In the genomic region with DNA sequence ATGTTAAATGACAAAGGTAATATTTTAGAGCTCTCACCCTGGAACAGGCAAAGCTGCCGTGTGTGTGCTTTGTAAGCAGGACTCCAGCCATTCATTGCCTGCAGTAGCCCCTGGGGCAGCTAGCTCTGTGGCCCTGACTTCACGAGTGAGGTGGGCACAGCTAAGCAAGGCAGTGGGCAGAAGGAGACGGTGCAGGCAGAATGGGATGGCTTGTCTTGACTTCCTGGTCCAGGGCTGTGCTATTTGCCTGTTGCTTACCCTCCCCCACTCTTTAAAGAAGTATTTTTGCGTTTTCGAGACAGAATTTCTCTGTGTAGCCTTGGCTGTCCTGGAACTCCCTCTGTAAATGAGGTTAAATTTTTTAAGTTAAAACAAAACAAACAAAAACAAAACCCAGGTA, we compare ENCODE assay signal across 11 mouse cellular contexts. TPM values are rescaled to one million over a fixed set of nuclear protein-coding genes. Genes with fewer than 3 reads are reported as not detected.
DNase-seq lines count a peak whose midpoint lies in the region; ATAC-seq and TF ChIP-seq lines count a peak whose summit lies in the region.
"Had no signal": no experiment of that assay in that cellular context is flagged by ENCODE, and none has a peak within 500 bp of the region (broad histone marks: within the 10 kb centered on the region; RNA-seq: fewer than 3 reads in every experiment).

No protein-coding gene starts in this region.

- WGBS in liver, postnatal 0 days (ENCODE audit: insufficient replicate concordance), result 18% methylated on average over 5 of the region's 5 CpGs

- H3K36me3 ChIP-seq in liver, postnatal 0 days (replicated peaks; ENCODE audit: insufficient read depth, low read length), result no peaks in the 10 kb centered on the region
- H3K36me3 ChIP-seq: forebrain, embryonic 12.5 days had no signal

- TF ChIP-seq CTCF in layer of hippocampus, adult 2 months (conservative IDR thresholded peaks at IDR 0.05), result no peak
- TF ChIP-seq CTCF in bone marrow macrophage, adult 2 months (IDR thresholded peaks at IDR 0.05; ENCODE audit: low read depth, low read length), result no peak
- no peak for TF ChIP-seq CTCF in liver, postnatal 0 days (IDR thresholded peaks at IDR 0.05; ENCODE audit: low read depth)

- H3K27ac ChIP-seq in layer of hippocampus, adult 2 months, result peak overlapping the region; percentile 66; the same call in 1 of the 2 replicates
- peak overlapping the region; percentile 99 for H3K27ac ChIP-seq in bone marrow macrophage, adult 2 months (ENCODE audit: insufficient read depth, low read depth, low read length)
- H3K27ac ChIP-seq in liver, postnatal 0 days (ENCODE audit: low read depth), result peak overlapping the region; percentile 84; the same call in 1 of the 2 replicates
- H3K27ac ChIP-seq: forebrain, embryonic 12.5 days had no signal

- H3K4me1 ChIP-seq in bone marrow macrophage, adult 2 months (ENCODE audit: control insufficient read depth, insufficient read depth, low read length), result peaks cover 45% of the 10 kb centered on the region
- H3K4me1 ChIP-seq in liver, postnatal 0 days (ENCODE audit: insufficient read depth), result peaks cover 40% of the 10 kb centered on the region

- ATAC-seq in CD4-positive, CD25-positive, alpha-beta regulatory T cell, adult 4 months, result no peak
- ATAC-seq in liver, postnatal 0 days, result no peak

- DNase-seq in CD4-positive, CD25-positive, alpha-beta regulatory T cell, adult 2 months (ENCODE audit: low read depth, low spot score), result peak; percentile 3
- DNase-seq in layer of hippocampus, adult 2 months (ENCODE audit: low spot score in 2 of 2), result no peak
- DNase-seq in layer of hippocampus, adult 9-11 months, result no peak
- DNase-seq in liver, postnatal 0 days, result no peak
- no peak for DNase-seq in neural tube, embryonic 10.5 days (ENCODE audit: extremely low spot score, low spot score)
- no peak for DNase-seq in urinary bladder, adult 2 months (ENCODE audit: low spot score)
- DNase-seq: heart, postnatal 36 days; thymus, adult 18-20 months had no signal

- H3K9ac ChIP-seq in liver, postnatal 0 days (replicated peaks), result no peak overlapping the region
- H3K9ac ChIP-seq: forebrain, embryonic 12.5 days had no signal

- peak overlapping the region; percentile 66 for H3K4me2 ChIP-seq in liver, postnatal 0 days (ENCODE audit: low read depth, low read length)
- H3K4me2 ChIP-seq: forebrain, embryonic 12.5 days had no signal

- H3K4me3 ChIP-seq in layer of hippocampus, adult 2 months, result peak overlapping the region; percentile 19; the same call in 1 of the 2 replicates
- peak overlapping the region; percentile 60 for H3K4me3 ChIP-seq in bone marrow macrophage, adult 2 months (ENCODE audit: insufficient read depth, low read length)
- H3K4me3 ChIP-seq in liver, postnatal 0 days (ENCODE audit: low read depth, low read length), result peak overlapping the region; percentile 27
- H3K4me3 ChIP-seq: forebrain, embryonic 12.5 days had no signal

- TF ChIP-seq POLR2A in bone marrow macrophage, adult 2 months (IDR thresholded peaks at IDR 0.05; ENCODE audit: borderline replicate concordance, low read depth, low read length), result no peak

- H3K27me3 ChIP-seq in liver, postnatal 0 days (ENCODE audit: insufficient read depth, low read length), result no peaks in the 10 kb centered on the region
- H3K27me3 ChIP-seq: forebrain, embryonic 12.5 days had no signal

- no peak for TF ChIP-seq EP300 in liver, postnatal 0 days (IDR thresholded peaks at IDR 0.05; ENCODE audit: low read depth)

- no peaks in the 10 kb centered on the region for H3K9me3 ChIP-seq in liver, postnatal 0 days (ENCODE audit: low read length)
- H3K9me3 ChIP-seq: forebrain, embryonic 12.5 days had no signal

RNA-seq across cellular contexts. Expression of a gene that starts 50.1 kb away (rescaled TPM):
- 1 to 10 TPM; 2.9 to 3.5 TPM for polyA plus RNA-seq in CD4-positive, CD25-positive, alpha-beta regulatory T cell, adult 4 months (2017; shearing (Covaris generic))
- 10 to 100 TPM; 85.8 to 91.6 TPM for total RNA-seq in layer of hippocampus, adult 2 months (2021)
- 53.8 and 65.0 TPM in 2 replicates for polyA plus RNA-seq in bone marrow macrophage, adult 2 months (2012; ENCODE audit: insufficient read depth, insufficient read length, missing spikeins)
- polyA plus RNA-seq in liver, postnatal 0 days (2015; fragmentation: Nextera tagmentation; extraction: Ambion mirVana), result 19.1 and 20.7 TPM in 2 replicates
- polyA plus RNA-seq in urinary bladder, adult 2 months (2012; rRNA removed), result 8.7 and 10.3 TPM in 2 replicates
